Mouse (Mus musculus): Measurements from ENCODE around the gene Polr2m.

The Polr2m gene

DNA sequence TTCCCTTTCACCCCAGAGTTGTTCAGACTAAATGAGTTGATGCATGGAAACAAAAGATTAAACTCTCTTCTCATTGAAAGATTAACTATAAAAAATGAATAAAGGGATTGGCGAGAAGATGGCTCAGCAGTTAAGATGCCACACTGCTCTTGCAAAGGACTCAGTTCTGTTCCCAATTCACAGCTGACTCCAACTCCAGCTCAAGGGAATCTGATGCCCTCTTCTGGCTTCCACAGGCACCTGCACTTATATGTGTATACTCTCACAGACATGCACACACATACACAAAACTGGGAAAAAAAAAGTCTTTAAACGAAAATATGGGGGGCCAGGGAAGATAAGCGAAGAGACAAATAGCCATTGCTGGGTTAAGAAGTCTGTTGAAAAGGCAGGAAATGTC, 9.1 kb downstream of the Polr2m start:
- ATAC-seq (ENCODE audit: insufficient number of reproducible peaks, low FRiP score, low TSS enrichment): no peak

DNA sequence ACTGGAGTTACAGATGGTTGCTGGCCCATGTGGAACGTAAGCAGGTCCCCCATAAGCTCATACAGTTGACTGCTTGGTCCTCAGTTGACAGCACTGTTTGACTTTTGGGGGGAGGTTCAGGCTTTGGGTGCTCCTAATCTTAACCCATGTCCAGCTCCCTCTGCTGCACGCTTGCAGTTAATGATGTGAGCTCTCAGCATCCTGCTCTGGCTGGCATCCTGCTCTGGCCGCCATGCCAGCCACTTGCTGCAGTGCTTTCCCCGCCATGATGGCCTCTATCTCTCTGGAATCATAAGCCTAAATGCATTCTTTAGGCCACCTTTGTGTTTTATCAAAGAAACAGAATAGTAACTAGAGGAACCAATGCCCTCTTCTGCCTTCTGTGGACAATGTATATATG, 10.2 kb downstream of the Polr2m start:
- no peak for ATAC-seq (ENCODE audit: insufficient number of reproducible peaks, low FRiP score, low TSS enrichment)

DNA sequence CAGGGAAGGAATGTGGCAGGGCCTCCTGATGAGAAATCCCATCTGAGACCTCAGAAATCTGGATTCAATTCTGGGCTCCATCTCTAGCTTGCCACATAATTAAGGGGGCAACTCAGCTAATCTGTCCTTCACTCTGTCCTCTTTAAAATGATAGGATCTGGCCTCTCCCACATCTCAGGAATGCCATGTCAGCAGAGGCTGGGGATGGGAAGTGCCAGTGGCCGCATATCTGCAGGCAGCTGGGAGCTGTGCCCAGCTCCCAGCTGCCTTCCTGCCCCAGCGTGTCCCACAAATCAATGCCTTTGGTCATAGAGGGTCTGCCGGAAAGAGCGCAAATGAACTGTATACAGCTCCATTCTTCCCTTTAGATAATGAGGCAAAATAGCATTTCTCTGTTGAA, 18.3 kb downstream of the Polr2m start:
- no peak for ATAC-seq (ENCODE audit: insufficient number of reproducible peaks, low FRiP score, low TSS enrichment)

DNA sequence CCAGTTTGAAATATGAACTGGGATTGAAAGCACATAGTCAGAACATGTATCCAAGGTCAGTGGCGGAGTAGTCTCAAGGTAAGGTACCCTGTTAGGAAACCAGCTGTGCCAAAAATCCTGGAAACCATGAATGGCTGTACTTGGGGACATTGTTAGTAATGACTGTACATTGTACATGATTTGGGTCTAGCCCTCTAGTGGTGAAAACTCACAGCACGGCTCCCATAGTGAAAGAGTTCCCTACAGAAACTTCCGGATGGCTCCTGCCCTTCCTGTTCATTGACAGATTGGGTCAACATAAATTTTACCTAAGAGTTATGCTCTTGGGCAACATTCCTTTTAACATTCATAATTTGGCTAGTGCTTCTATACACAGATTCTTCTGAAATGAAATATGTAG, 19.6 kb downstream of the Polr2m start:
- no peak for ATAC-seq (ENCODE audit: insufficient number of reproducible peaks, low FRiP score, low TSS enrichment)

DNA sequence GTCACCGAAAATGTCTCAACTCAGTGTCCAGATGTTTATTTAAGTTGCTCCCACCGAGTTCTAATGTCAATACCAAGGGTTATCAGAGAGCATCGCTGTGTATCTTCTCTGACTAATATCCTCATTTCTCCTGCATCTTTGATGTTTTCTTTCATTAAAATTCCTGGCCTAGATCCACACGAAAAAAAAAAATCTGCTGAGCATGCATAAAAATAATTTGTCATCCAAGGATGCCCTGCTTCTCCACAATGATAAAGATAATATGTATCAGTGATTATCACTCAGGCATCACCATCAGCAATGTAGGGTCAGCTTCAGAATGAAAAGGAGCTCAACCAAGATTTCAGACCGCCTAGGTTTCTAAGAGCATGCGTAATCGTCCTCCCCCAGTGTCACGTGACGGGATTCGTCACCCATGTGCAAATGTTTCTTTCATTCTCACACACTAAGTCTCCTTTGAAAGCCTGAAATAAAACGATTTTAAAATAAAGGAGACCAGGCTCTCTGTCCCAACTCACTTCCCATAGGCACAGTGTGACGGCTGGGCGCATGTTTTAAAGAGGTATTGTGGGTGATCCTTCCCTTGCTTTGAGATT, 22.6 kb downstream of the Polr2m start:
- no peak for ATAC-seq (ENCODE audit: insufficient number of reproducible peaks, low FRiP score, low TSS enrichment)

DNA sequence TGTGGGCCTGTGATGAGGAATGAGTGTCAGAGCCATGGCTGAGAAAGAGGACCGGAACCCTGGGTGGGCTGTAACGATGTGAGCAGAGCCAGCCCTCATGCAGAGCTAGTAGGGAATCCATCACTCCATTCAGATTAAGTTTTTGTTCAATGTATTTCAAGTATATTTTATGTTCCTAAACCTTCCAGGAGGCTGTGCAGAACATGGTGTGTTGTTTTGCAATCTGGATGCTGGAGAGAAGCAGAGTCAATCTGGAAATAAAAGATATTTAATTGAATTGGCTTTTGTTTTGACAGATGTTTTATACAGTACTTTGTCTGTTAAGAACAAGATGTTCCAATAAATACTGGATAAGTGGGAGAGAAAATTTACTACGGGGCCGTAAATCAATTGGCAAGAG, 29.0 kb downstream of the Polr2m start:
- ATAC-seq (ENCODE audit: insufficient number of reproducible peaks, low FRiP score, low TSS enrichment): no peak

DNA sequence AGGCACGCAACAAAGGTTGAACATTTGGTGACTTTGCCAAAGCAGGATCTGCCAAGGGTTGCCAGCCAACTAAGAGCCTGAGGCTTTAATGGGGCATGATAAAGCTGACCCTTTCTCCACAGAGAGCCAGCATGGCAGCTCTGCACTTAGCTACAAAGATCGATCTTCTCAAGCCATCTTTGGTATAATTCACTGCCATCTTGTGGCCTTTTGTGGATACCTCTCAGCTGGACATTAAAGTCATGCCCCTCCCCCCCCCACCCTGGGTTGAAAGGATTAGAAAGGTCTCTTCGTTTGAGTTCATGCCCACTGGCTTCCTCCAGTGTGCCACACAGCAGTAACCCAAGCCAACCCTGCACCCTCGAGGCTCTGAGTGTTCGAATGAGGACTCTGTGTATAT, 31.8 kb downstream of the Polr2m start:
- ATAC-seq (ENCODE audit: insufficient number of reproducible peaks, low FRiP score, low TSS enrichment): no peak

DNA sequence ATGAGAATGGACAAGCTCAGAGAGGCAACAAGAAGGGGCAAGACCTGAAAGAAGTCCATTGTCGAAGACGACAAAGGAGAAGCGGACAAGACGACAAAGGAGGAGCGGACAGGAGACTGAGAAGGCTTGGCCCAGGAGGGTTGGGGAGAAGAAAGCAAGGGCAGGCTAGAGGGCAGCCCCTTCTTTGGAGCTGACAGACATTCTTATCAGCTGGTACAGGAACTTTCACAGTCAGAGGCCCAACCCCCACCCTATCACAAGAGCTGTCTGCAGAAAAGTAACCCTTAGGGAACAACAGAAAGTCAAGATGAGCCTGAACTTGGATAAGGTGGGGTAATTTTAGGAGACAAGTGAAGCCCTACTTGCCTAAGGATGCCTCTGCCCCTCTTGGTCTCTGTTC, 32.4 kb downstream of the Polr2m start:
- ATAC-seq (ENCODE audit: insufficient number of reproducible peaks, low FRiP score, low TSS enrichment): no peak

DNA sequence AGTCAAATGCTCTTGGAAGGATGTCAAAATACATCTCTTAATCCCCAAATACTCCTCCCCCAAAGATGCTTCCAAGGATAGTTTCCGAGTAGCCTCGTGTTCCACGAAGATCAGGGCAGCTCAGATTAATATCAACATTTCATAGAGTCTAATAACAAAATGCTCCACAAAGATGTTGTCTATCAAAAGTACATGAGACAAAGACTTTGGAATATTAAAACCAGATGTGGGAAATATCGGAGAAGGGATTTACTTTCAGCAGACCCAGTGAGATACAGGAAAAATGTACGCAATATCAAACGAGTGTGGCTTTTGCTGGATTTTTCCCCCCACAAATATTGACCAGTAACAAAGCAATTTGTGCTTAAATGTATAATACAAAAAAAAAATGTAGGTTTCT, 35.1 kb downstream of the Polr2m start:
- no peak for ATAC-seq (ENCODE audit: insufficient number of reproducible peaks, low FRiP score, low TSS enrichment)

DNA sequence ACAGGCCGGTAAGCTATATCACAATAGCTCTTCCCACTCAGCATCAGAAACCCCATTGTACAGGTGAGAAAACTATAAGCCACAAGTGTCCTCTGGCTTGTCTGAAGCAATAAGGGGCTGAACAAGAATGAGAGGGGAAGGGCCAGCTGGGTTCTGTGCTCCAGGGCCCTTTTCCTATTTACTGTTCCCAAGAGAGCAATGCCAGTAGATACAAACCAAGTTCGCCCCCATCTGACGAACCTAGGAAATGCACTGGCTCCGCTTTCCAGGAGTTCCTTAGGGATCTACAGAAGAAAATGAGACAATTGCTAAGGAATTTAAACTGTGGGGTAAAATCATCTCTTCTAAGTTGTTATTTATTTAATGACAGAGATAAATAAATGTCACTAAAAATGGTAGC, 38.2 kb downstream of the Polr2m start:
- no peak for ATAC-seq (ENCODE audit: insufficient number of reproducible peaks, low FRiP score, low TSS enrichment)

DNA sequence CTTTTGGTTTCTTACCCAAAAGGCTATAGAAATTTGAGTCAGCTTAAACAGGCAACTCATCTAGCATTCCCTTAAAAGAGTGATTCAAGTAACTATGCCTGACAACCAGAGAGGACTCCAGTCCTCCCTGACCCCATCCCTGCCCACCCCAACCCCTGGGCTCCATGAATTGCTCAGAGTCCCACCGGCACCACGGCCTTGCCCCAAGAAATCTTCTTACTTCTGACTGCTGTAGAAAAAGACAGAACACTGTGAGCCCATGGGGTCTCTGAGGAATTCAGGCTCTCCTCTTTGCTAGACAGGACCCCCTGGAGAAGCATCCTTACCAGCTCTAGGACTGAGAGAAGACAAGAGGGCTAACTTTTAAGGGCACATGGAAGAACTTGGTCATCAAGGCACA, 40.4 kb downstream of the Polr2m start:
- ATAC-seq (ENCODE audit: insufficient number of reproducible peaks, low FRiP score, low TSS enrichment): no peak

DNA sequence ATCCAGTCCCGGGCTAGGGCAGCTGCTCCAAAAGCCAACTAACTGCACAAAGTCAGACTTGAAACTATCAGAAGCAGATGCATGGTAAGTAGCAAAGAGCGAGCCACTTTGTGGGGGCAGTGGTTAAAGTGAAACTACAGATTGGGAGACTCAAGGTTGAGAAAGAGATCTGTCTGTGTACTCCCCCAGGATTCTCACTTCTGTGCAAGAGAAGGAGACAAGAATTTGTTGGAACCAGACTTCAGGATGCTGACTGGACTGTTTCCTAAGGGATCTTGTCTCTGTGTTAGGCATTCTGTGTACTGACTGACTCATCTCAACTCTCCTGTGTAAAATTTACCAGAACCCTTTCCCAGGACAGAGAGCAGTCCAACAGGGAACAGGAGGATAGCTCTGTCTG, 47.6 kb downstream of the Polr2m start:
- no peak for ATAC-seq (ENCODE audit: insufficient number of reproducible peaks, low FRiP score, low TSS enrichment)

Data from cerebellum, adult (tissue).